Mouse (Mus musculus) hindbrain, embryonic 12.5 days (tissue): Measurements from ENCODE around the gene Thada. TPM values are rescaled to one million over a fixed set of nuclear protein-coding genes. Genes with fewer than 3 reads are reported as not detected.

Source experiments
- ATAC-seq: fragments of 200-750 bp; cut with Nextera tagmentation; 2 replicates; pipeline ENCODE4 v1.8.0; 2017; ENCODE audit warnings: moderate TSS enrichment; ENCODE audit not compliant: low FRiP score
- H3K27ac ChIP-seq: fragments of 300-500 bp; sonication (generic); 2 replicates; pipeline ENCODE4 v1.5.1; 2016; ENCODE audit warnings: mild to moderate bottlenecking
- H3K27me3 ChIP-seq: fragments of 300-500 bp; sonication (generic); 2 replicates; pipeline ENCODE4 v1.6.1; 2016; ENCODE audit warnings: mild to moderate bottlenecking
- H3K36me3 ChIP-seq: fragments of 300-500 bp; sonication (generic); 2 replicates; pipeline ENCODE4 v1.6.1; 2016; ENCODE audit warnings: mild to moderate bottlenecking
- H3K4me1 ChIP-seq: fragments of 300-500 bp; sonication (generic); 2 replicates; pipeline ENCODE4 v1.6.1; 2016
- H3K4me2 ChIP-seq: fragments of 300-500 bp; sonication (generic); replicated peaks from 2 replicates; pipeline ENCODE4 v1.6.1; 2016; ENCODE audit warnings: mild to moderate bottlenecking
- H3K4me3 ChIP-seq: fragments of 300-500 bp; sonication (generic); 2 replicates; pipeline ENCODE4 v1.5.1; 2016; ENCODE audit warnings: mild to moderate bottlenecking
- H3K9ac ChIP-seq: fragments of 300-500 bp; sonication (generic); 2 replicates; pipeline ENCODE4 v1.6.1; 2016; ENCODE audit warnings: mild to moderate bottlenecking, moderate library complexity
- H3K9me3 ChIP-seq: fragments of 300-500 bp; sonication (generic); replicated peaks from 2 replicates; pipeline ENCODE4 v1.6.1; 2016; ENCODE audit warnings: mild to moderate bottlenecking
- WGBS: fragments of 180-500 bp; shearing (Covaris S2); methylation state at CpG from one replicate; pipeline ENCODE4 v1.1.7; 2016; 5-methylcytosine and 5-hydroxymethylcytosine counted together
- polyA plus RNA-seq: library from polyadenylated mRNA; unstranded; fragments of >200 nt; fragmentation: Nextera tagmentation; extraction: Ambion mirVana; gene quantifications from 2 replicates; pipeline ENCODE4 v1.2.1, GENCODE M21; 2016

Gene Thada
- polyA plus RNA-seq, 1 experiment from 2014 or later = 9.9 TPM

DNA sequence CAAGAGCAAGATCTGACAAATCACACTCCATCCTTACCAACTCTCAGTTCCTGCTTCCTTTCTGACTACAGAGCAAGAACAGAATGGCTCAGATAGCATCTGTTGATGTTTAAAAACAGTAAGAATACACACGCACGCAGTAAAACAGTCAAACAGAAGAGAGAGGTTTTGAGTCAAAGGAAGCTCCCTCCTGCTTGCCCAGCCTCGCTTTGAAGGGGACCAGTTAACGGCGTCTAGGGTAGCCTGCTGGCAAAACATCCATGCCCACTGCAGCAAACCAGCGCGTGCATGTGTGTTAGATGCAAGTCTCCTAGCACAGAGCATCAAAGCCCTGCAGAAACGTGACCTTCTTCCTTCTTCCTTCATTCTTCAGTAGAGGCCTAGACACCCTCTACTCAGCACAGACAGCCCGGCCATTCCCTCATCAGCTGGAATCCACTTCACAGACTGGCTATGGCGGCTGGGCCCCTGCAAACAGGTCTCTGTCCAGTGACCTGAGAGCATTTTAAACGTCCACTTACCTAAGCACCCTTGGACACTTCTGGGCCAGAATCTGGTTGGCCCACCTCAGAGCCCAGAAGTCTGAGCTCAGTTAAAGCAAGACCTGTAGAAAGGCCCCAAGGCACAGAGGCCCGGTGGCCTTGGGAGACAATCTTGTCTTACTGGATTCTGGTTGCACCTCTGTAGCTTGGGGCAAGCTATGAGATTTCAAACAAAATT is 302.8 kb downstream of the Thada start:
- no peaks in the 10 kb centered on the region for H3K36me3 ChIP-seq
- H3K9ac ChIP-seq = no peak overlapping the region
- H3K27me3 ChIP-seq = no peaks in the 10 kb centered on the region
- WGBS = 87% methylated on average over 12 of the region's 12 CpGs
- no peaks in the 10 kb centered on the region for H3K9me3 ChIP-seq
- peaks cover 6% of the 10 kb centered on the region for H3K4me1 ChIP-seq
- no peak overlapping the region for H3K4me3 ChIP-seq
- ATAC-seq = no peak
- no peak overlapping the region for H3K4me2 ChIP-seq
- no peak overlapping the region for H3K27ac ChIP-seq

DNA sequence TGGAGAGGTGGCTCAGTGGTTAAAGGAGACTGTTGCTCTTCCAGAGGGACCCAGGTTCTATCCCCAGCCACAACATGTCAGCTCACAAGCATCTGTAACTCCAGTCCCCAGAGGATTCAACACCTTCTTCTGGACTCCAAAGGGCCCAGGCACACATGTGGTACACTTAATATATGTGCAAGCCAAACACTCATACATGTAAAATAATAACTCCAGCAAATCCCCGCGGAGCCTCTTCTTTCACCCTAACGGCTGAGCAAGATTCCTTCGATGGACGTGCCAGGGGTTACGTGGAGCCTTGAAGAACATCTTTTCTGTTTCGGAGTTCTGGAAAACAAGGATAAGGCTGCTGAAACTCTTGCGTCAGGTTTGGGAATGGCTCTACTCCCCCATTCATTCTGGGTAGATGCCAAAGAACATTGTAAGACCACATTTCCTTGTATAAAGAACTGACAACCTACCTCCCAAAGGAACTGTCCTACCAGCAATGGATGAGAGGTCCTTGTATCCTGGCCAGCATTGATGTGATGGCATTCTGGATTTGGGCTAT is 303.7 kb downstream of the Thada start:
- no peak overlapping the region for H3K9ac ChIP-seq

DNA sequence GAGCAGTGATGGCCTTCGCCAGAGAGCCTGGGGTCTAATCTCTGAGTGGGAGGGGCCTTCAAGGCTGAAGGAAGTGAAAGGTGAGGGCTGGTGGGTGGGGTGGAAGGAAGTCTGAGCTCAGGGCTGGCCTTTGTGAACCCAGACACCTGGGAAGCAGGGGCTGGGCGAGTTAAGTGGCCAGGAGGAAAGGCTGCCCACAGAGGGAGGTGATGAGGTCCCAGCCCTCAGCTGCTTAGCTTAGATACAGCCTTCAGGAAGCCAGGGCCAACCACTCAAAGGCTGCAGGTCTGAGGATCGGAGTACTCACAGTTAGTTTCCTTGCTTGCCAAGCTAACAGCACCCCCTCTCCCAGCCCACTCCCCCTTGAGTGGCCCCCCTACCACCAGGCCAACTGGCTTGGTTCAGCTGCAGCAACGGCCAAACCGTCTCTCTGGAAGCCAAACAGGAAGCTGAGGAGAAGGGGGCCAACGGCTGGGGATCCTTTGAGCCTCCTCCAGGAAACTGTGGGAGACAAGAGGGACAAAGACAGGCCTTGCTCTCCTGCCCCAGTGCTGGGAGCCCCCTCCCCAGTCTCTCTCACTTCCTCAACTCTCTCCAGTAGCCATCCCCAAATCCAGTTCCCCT is 304.7 kb downstream of the Thada start:
- Histone ChIP-seq H3K9ac (no peak overlapping the region), H3K36me3 (no peaks in the 10 kb centered on the region), H3K9me3 (no peaks in the 10 kb centered on the region), H3K4me2 (no peak overlapping the region), H3K27ac (no peak overlapping the region), H3K27me3 (0 out of 2 replicates have a peak, but pooled peaks cover 2% of the 10 kb centered on the region), H3K4me1 (peaks cover 6% of the 10 kb centered on the region), H3K4me3 (no peak overlapping the region)
- ATAC-seq = no peak
- WGBS = 48% methylated on average over 6 of the region's 6 CpGs

More for the DNA sequence above, 303.7 kb downstream of the Thada start:
- Histone ChIP-seq H3K4me1 (peaks cover 6% of the 10 kb centered on the region), H3K9me3 (no peaks in the 10 kb centered on the region), H3K4me2 (no peak overlapping the region), H3K27me3 (0 out of 2 replicates have a peak, but pooled peaks cover 2% of the 10 kb centered on the region), H3K27ac (no peak overlapping the region), H3K36me3 (no peaks in the 10 kb centered on the region), H3K4me3 (no peak overlapping the region)
- WGBS = 90% methylated on average over 8 of the region's 8 CpGs
- ATAC-seq = no peak

DNA sequence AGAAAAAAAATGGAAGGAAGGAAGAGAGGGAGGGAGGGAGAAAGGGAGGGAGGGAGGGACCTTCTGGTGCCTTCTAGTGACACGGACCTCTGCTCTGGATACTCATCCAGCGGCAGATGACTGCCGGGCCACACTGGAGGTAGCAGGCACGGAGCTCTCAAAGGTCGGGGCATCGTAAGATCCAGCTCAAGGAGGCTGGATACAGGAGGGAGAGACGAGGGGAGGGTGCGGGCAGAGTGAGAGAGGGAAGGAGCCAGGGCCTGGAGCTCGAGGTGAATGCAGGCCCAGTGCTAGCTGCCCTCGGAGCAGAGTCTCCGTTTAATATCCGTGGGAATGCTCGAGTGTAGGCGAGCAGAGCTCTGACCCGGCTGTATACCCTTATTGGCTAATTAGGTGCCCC is 307.1 kb downstream of the Thada start:
- Histone ChIP-seq H3K4me2 (no peak overlapping the region), H3K9me3 (no peaks in the 10 kb centered on the region), H3K36me3 (no peaks in the 10 kb centered on the region), H3K27me3 (peaks cover 8% of the 10 kb centered on the region; the same call in 1 of the 2 replicates), H3K4me1 (peaks cover 10% of the 10 kb centered on the region), H3K4me3 (no peak overlapping the region), H3K9ac (no peak overlapping the region), H3K27ac (no peak overlapping the region)
- no peak for ATAC-seq
- whole genome bisulfite sequencing = 62% methylated on average over 15 of the region's 15 CpGs

DNA sequence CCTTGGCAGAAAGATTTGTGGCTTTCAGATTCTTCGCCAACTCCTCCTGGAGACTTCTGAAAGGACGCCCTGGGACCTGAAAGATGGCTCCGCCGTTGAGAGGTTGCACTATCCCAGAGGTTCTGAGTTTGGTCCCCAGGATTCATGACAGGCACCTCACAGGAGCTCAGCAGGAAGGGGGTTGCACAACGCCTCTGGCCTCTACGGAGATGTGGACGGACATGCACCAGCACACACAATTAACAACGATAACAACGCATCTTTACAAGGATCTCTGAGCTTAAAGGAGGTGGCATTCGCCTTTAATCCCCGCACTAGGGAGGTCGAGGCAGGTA is 307.6 kb downstream of the Thada start:
- no peak for ATAC-seq
- 85% methylated on average over 12 of the region's 12 CpGs for WGBS
- peaks cover 8% of the 10 kb centered on the region; the same call in 1 of the 2 replicates for H3K27me3 ChIP-seq
- H3K9me3 ChIP-seq = no peaks in the 10 kb centered on the region
- H3K4me1 ChIP-seq = peaks cover 10% of the 10 kb centered on the region
- no peak overlapping the region for H3K4me2 ChIP-seq
- no peak overlapping the region for H3K4me3 ChIP-seq
- no peaks in the 10 kb centered on the region for H3K36me3 ChIP-seq
- H3K27ac ChIP-seq = no peak overlapping the region
- H3K9ac ChIP-seq = no peak overlapping the region

DNA sequence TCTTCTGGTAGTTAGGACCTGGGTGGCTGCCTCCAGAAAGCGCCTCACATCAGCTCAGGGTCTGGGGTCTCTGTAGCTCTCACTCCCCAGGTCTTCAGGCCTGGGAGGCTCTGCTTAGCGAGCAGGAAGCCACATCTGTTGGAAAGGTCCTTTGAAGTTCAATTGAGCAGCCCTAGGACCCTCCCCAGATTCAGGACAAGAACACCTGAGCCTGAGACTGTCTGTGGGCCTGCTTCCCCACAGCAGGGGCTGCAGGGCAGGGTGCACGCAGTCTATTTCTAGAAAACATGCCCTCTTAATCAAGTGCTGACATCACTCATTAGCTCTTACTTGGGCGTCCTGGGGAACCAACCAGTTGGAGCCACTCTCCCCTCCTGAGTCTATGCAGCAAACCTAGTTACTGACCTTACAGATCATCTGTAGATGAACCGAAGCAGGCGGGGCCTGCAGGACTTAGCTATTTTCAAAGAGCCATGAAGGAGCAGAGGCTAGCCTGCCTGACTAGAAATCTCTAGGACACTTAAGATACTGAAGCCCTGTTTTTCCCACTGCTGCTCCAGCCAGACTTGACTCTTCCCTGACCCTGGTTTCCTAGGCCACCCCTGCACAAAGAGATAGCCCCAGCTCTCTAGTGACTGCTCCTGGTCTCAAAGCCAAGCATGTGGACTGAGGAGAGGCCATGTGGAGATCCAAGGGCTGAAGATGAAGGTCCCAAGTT is 308.1 kb downstream of the Thada start:
- no peak overlapping the region for H3K4me2 ChIP-seq
- peaks cover 8% of the 10 kb centered on the region; the same call in 1 of the 2 replicates for H3K27me3 ChIP-seq
- no peak overlapping the region for H3K9ac ChIP-seq
- no peak overlapping the region for H3K4me3 ChIP-seq
- 62% methylated on average over 6 of the region's 6 CpGs for whole genome bisulfite sequencing
- no peak for ATAC-seq
- H3K36me3 ChIP-seq = no peaks in the 10 kb centered on the region
- peaks cover 10% of the 10 kb centered on the region for H3K4me1 ChIP-seq
- H3K9me3 ChIP-seq = no peaks in the 10 kb centered on the region
- H3K27ac ChIP-seq = no peak overlapping the region

DNA sequence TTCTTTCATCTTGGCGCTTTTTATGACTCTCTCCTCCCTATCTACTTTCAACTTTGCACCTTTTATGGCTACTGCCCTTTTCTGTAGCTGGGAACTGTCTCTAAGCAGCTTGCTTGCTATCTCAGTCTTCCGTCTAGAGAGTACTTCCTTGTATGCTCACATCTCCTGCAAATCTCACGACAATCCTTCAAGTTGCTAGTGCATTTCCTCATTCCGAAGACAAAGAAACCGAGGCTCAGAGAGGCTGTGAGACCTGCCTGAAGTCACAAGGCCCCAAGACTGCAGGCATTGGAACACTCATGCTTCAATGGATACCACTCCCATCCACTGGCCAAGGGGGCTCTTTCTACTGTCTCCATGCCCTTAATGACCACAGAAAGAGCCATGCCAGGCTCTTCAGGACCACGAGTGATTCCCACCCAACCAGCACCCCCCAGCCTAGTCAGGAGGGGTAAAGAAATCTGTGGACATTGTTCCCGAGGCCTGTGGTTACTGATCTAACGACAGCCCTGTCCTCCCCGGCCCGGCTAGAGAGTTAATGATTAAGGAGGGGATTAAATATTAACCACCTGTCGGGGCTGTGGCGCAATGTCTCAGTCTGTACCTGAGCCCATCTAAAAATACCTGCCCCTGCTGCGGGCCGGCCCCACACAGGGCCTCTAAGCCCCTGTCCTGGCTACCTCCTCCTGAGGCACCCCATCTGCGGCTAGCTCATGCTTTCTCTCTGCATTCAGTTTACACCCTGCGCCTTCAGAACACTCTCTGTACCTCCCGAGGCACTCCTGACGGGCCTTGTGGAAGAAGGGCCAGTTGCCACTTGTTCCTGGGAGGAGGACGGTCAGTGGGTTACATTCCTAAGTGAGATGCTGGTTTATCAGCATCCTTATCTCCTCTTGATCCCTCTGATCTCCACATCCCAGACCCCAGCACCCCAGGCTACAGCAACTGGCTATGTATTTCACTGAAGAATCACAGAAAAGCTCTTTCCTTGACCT is 309.0 kb downstream of the Thada start:
- Histone ChIP-seq H3K36me3 (no peaks in the 10 kb centered on the region), H3K9me3 (no peaks in the 10 kb centered on the region), H3K4me3 (no peak overlapping the region), H3K4me1 (peaks cover 10% of the 10 kb centered on the region), H3K27ac (no peak overlapping the region), H3K27me3 (peaks cover 8% of the 10 kb centered on the region; the same call in 1 of the 2 replicates), H3K9ac (no peak overlapping the region), H3K4me2 (no peak overlapping the region)
- WGBS = 36% methylated on average over 19 of the region's 19 CpGs
- no peak for ATAC-seq

DNA sequence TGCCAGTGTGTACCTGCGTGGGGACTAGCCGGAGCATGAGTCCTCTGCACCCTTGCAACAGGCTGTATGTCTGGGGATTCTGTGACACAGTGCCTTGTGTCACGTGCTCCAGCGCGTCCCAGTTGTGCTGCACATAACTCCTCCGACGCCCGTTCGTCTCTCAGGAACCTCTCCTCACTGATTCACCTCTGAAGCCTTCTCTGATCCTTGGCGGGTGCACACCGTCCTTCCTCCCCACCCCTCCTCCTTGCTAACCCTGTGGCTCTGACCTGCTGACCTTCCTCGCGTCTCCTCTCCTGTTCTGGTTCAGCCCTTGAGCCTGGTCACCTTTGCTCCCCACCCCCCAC is 309.8 kb downstream of the Thada start:
- no peak for ATAC-seq
- Histone ChIP-seq H3K9ac (no peak overlapping the region), H3K4me2 (no peak overlapping the region), H3K9me3 (no peaks in the 10 kb centered on the region), H3K4me3 (no peak overlapping the region), H3K27me3 (peaks cover 8% of the 10 kb centered on the region; the same call in 1 of the 2 replicates), H3K4me1 (peaks cover 5% of the 10 kb centered on the region), H3K36me3 (no peaks in the 10 kb centered on the region), H3K27ac (no peak overlapping the region)
- whole genome bisulfite sequencing = 47% methylated on average over 13 of the region's 13 CpGs

DNA sequence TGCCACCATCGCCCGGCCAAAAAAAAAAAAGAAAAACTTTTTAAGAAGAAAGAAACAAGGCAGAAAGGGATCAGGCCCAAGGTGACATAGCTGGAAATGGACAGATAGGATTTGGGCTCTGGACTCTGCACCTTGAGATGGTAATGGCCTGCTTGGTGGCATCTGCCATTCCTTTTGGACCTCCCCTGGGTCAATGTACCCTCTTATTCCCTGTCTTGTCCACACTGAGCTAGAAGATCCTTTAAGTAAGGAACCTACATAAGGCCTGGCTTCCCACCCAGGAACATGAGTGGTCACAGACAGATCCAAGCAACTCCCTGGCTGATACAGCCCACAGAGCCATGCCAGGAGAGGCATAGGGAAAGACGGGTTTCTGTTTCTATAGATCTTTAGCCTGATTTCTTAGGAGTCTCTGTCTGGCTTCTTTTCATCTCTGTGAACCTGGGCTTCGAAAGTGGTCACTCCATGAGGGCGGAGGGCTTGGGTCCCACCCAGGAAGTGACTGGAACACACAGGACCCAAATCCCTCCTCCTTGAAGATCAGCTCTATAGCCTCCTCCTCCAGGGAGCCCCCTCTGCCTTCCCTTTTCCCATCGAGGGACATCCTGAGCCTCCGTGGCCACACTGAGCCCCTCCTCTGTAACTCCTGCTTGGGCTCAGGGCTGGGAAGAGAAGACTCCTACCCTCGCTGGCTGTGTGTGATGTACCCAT is 310.3 kb downstream of the Thada start:
- H3K4me2 ChIP-seq = no peak overlapping the region
- H3K4me3 ChIP-seq = no peak overlapping the region
- H3K27ac ChIP-seq = no peak overlapping the region
- no peak for ATAC-seq
- no peak overlapping the region for H3K9ac ChIP-seq
- H3K27me3 ChIP-seq = peaks cover 8% of the 10 kb centered on the region; the same call in 1 of the 2 replicates
- WGBS = 83% methylated on average over 8 of the region's 8 CpGs
- H3K4me1 ChIP-seq = 0 out of 2 replicates have a peak, but pooled peaks cover 4% of the 10 kb centered on the region
- no peaks in the 10 kb centered on the region for H3K9me3 ChIP-seq
- no peaks in the 10 kb centered on the region for H3K36me3 ChIP-seq

DNA sequence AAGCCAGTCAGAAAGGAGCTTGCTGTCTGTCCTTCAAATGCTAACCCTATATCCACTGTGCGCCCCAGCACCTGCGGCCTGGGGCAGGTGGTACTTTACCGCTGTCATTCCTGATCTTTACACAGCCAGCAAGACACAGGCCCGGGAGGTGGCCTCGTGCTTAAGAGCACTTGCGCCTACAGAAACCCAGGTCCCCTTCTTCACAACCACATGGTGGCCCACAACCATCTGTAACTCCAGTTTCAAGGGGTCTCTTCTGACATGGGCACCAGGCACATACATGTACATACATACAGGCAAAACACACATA is 311.0 kb downstream of the Thada start:
- 87% methylated on average over 6 of the region's 6 CpGs for WGBS
- H3K27ac ChIP-seq = no peak overlapping the region
- H3K9me3 ChIP-seq = no peaks in the 10 kb centered on the region
- ATAC-seq = no peak
- no peaks in the 10 kb centered on the region for H3K36me3 ChIP-seq
- H3K27me3 ChIP-seq = peaks cover 8% of the 10 kb centered on the region; the same call in 1 of the 2 replicates
- no peak overlapping the region for H3K4me2 ChIP-seq
- H3K9ac ChIP-seq = no peak overlapping the region
- H3K4me3 ChIP-seq = no peak overlapping the region
- 0 out of 2 replicates have a peak, but pooled peaks cover 4% of the 10 kb centered on the region for H3K4me1 ChIP-seq

DNA sequence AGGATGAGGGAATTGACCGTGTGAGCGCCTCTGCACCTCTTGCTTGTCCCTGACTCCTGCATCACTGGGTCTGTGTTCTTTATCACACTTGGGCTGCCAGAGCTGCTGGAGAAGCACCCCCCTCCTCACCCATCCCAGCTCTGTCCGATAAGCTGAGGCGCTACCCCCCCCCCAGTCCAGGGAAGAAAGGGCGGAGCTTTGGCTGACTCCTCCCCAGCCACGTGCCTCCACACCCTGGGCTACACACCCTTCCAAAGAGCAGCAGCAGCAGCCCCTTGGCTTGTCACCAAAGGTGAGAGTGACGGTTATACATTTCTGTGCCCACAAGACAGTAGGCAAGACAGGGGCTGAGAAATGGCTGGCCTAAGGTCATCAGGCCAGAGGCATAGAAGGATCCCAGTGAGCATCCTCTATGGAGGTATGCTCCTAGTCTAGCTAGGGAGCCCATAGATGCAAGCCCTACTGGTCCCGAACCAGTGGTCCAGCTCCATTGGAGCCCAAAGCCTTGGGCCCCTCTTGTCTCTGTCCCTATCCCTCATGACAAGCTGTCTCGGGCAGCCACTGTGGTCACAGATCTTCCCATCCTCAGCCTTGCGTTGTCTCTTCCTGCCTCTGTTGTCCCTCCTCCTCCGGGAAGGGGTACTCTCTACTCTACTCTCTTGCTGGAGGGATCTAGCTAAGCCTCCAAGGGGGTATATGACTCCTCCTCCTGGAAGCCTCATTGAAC is 311.5 kb downstream of the Thada start:
- ATAC-seq = no peak
- Histone ChIP-seq H3K36me3 (no peaks in the 10 kb centered on the region), H3K4me2 (no peak overlapping the region), H3K4me1 (peaks cover 8% of the 10 kb centered on the region; the same call in 1 of the 2 replicates), H3K9me3 (no peaks in the 10 kb centered on the region), H3K4me3 (no peak overlapping the region), H3K27me3 (peaks cover 12% of the 10 kb centered on the region; the same call in 1 of the 2 replicates), H3K27ac (no peak overlapping the region), H3K9ac (no peak overlapping the region)
- 83% methylated on average over 11 of the region's 11 CpGs for WGBS
